Mouse (Mus musculus): ENCODE data around the gene Ddx43. TPM values are rescaled to one million over a fixed set of nuclear protein-coding genes. Genes with fewer than 3 reads are reported as not detected.

The Ddx43 gene
- polyA plus RNA-seq, 1 experiment: not detected

DNA sequence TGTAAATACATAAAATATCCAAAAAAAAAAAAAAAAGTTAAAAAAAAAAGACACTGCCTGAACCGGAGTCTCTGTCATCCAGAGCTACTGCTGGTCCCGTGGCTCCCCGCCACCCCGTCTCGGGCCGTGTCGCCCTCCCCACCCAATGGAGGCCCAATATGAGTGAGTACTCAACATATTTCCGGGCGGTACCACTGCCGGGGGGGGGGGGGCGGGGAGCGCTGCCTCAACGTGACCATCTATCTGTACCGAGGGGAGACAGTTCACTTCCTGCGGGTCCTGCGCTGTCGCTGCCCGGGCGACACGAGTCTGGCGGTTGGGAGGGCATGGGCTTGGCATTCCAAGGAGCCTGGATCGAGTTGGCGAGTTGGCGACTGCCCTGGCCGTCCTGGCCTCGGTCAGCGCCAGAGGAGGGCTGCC lies 31.8 kb downstream of the Ddx43 start:
- TF ChIP-seq GATA1 (IDR thresholded peaks at IDR 0.05; ENCODE audit: low read length): no peak

DNA sequence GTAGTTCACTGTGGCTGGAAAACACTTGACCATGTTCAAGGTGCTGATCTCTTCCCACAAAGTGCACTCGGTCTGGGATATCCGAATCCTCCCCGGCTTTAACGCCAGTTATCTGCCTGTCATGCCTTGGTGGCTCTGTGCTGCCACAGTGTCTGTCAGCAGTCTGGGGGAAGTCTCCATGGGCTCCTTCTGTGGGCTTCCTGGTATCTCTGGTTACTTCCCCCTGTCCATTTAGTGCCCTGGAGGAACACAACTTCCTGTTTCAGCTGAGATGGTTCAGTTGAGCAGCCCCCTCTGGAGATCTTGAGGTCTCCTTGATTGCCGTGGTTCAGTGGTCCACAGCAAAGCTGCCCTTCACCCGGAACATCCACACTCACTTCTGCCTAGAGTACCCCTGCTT lies 32.6 kb downstream of the Ddx43 start:
- no peak for TF ChIP-seq GATA1 (IDR thresholded peaks at IDR 0.05; ENCODE audit: low read length)

- no peak for TF ChIP-seq GATA1 (IDR thresholded peaks at IDR 0.05; ENCODE audit: low read length)
These were observed 33.4 kb downstream of the Ddx43 start for GRCm38 (mm10) chr9:78428870-78429432.

- no peak for TF ChIP-seq GATA1 (IDR thresholded peaks at IDR 0.05; ENCODE audit: low read length)
These were observed 34.0 kb downstream of the Ddx43 start for GRCm38 (mm10) chr9:78429551-78429950.

GRCm38 (mm10) chr9:78430486-78430885 lies 34.9 kb downstream of the Ddx43 start:
- TF ChIP-seq GATA1 (IDR thresholded peaks at IDR 0.05; ENCODE audit: low read length): no peak

- TF ChIP-seq GATA1 (IDR thresholded peaks at IDR 0.05; ENCODE audit: low read length): no peak
These were observed 36.9 kb downstream of the Ddx43 start for GRCm38 (mm10) chr9:78432471-78432870.

GRCm38 (mm10) chr9:78439426-78439825 lies 43.8 kb downstream of the Ddx43 start:
- no peak for TF ChIP-seq GATA1 (IDR thresholded peaks at IDR 0.05; ENCODE audit: low read length)

- TF ChIP-seq GATA1 (IDR thresholded peaks at IDR 0.05; ENCODE audit: low read length): no peak
These were observed 46.6 kb downstream of the Ddx43 start for GRCm38 (mm10) chr9:78442237-78442578.

GRCm38 (mm10) chr9:78442579-78443392 lies 47.2 kb downstream of the Ddx43 start, which contains the start of gene Cgas:
TSS of gene Cgas (minus strand) at chr9:78443237.
- no peak for TF ChIP-seq GATA1 (IDR thresholded peaks at IDR 0.05; ENCODE audit: low read length)

DNA sequence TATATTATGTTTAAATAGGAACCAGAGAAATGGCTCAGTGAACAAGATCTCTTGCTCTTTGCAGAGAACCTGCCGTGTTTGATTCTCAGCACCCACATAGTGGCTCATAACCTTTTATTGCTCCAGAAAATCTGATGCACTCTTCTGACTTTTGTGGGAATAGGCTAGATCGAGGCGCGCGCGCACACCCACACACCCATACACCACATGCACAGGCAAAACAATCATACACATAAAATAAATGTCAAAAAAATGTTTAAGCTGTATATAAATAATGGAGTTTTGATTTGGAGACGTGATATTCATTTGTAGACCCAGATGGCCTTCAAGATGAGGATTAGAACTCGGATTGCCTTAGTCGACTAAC lies 52.0 kb downstream of the Ddx43 start:
- TF ChIP-seq GATA1 (IDR thresholded peaks at IDR 0.05; ENCODE audit: low read length): no peak

GRCm38 (mm10) chr9:78447973-78448873 lies 52.6 kb downstream of the Ddx43 start, which contains the start of the genes Mto1 and Gm17324:
TSS of gene Mto1 (plus strand) at chr9:78448208.
TSS of gene Gm17324 (minus strand) at chr9:78448786.
- no peak for TF ChIP-seq GATA1 (IDR thresholded peaks at IDR 0.05; ENCODE audit: low read length)

DNA sequence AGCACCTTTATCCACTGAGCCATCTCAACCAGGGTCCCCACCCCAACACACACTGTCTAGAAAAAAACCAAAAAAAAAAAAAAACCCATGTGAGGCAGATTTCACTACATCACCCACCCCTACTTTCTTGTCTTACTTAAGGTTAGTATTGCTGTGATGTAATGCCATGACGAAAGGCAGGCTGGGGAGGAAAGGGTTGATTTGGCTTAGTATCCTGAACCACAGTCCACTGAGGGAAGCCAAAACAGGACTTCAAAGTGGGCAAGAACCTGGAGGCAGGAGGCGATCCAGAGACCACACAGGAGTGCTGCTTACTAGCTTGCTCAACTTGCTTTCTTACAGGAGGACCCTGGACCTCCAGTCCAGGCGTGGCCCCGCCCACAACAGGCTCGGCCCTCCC lies 54.8 kb downstream of the Ddx43 start:
- no peak for TF ChIP-seq GATA1 (IDR thresholded peaks at IDR 0.05; ENCODE audit: low read length)

DNA sequence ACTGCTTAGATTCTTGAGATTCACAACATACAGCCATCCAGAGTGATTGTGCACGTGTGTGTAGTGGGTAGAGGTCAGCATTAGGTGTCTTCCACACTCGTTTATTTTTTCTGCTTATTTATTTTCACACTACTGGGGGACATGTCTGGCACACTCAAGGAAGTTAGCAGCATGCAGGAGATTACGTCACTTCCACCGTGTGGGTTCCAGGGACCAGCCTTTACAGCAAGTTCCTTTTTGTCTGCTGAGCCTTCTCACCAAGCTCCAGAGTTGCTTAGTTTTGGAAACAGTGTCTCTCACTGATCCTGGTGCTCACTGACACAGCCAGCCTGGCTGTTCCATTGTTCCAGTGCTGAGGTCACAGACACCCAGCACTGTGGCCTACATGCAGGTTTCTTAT lies 55.8 kb downstream of the Ddx43 start:
- TF ChIP-seq GATA1 (IDR thresholded peaks at IDR 0.05; ENCODE audit: low read length): no peak

DNA sequence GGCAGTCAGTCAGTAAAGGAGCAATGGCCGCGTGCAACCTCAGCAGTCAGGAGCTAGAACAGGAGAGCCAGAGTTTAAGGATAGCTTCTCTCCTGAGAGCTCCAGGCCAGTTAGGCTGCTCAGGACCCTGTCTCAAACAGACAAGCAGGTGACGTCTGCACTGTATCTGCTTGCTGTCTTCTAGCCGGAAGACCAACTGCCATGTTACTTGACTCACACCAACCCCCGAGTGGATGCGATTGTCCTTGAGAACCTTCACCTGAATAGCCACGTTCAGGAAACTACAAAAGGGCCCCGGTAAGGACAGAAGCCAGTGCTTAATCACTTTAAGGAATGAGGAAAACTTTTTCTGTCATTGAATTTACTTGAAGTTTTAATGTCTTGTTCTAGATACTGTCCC lies 61.4 kb downstream of the Ddx43 start:
- TF ChIP-seq GATA1 (IDR thresholded peaks at IDR 0.05; ENCODE audit: low read length): no peak

DNA sequence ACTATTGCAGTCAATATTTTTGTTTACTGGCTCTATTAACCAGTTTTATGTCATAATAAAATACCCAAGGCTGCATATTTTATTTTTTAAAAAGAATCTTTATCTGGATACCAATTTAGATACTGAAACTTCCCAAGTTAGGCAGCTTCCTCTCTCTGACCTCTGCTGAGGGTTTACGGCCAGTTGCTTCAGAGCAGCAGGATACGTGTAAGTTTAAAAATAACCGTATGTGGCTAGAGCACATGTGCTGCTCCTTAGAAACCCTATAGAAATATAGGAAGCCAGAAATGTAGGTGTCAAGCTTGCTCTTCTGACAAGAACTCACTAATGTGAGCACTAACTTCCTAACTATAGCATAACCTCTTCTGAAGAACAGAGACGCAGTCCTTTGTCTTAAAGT lies 67.8 kb downstream of the Ddx43 start:
- TF ChIP-seq GATA1 (IDR thresholded peaks at IDR 0.05; ENCODE audit: low read length): no peak

- no peak for TF ChIP-seq GATA1 (IDR thresholded peaks at IDR 0.05; ENCODE audit: low read length)
These were observed 70.1 kb downstream of the Ddx43 start for GRCm38 (mm10) chr9:78465725-78466124.

Other genes starting within 250 kb of the Ddx43 start
- gene Gsta4, start 213.0 kb upstream of the Ddx43 start, polyA plus RNA-seq (2012): 0.50 and 0.72 TPM in 2 replicates
- gene Gsta1, start 165.1 kb upstream of the Ddx43 start, polyA plus RNA-seq (2012): not detected in 2 replicates
- not detected in 2 replicates for gene Gm3776, start 138.6 kb upstream of the Ddx43 start, polyA plus RNA-seq (2012)
- not detected in 2 replicates for gene Gm10639, start 105.9 kb upstream of the Ddx43 start, polyA plus RNA-seq (2012)
- gene Omt2a, start 81.0 kb upstream of the Ddx43 start, polyA plus RNA-seq (2012): not detected in 2 replicates
- not detected in 2 replicates for gene Omt2b, start 68.2 kb upstream of the Ddx43 start, polyA plus RNA-seq (2012)
- not detected in 2 replicates for gene Gsta2, start 40.0 kb upstream of the Ddx43 start, polyA plus RNA-seq (2012)
- gene Dppa5a, start 27.6 kb upstream of the Ddx43 start, polyA plus RNA-seq (2012): not detected in 2 replicates
- not detected in 2 replicates for gene Ooep, start 17.1 kb upstream of the Ddx43 start, polyA plus RNA-seq (2012)
- not detected in 2 replicates for gene Cgas, start 47.5 kb downstream of the Ddx43 start, polyA plus RNA-seq (2012)
- gene Mto1, start 52.4 kb downstream of the Ddx43 start, polyA plus RNA-seq (2012): 16.2 and 20.7 TPM in 2 replicates
- gene Gm17324, start 53.0 kb downstream of the Ddx43 start, polyA plus RNA-seq (2012): 0.09 and 0.19 TPM in 2 replicates
- gene Eef1a1, start 93.4 kb downstream of the Ddx43 start, polyA plus RNA-seq (2012): 294 and 530 TPM in 2 replicates
- 1.8 and 2.0 TPM in 2 replicates for gene Slc17a5, start 192.3 kb downstream of the Ddx43 start, polyA plus RNA-seq (2012)
- 0.06 and 0.11 TPM in 2 replicates for gene Cd109, start 219.8 kb downstream of the Ddx43 start, polyA plus RNA-seq (2012)

All from G1E-ER4 (cell line).